Mouse (Mus musculus): ENCODE measurements around the gene Cnnm3.

GRCm38 (mm10) chr1:36569694-36570276, 58.1 kb downstream of the Cnnm3 start:
- TF ChIP-seq CTCF (IDR thresholded peaks at IDR 0.05; ENCODE audit: borderline replicate concordance, insufficient read depth, low read depth, low read length): no peak
- no peak for TF ChIP-seq POLR2A (IDR thresholded peaks at IDR 0.05; ENCODE audit: borderline replicate concordance, insufficient read depth, low read length)
